Mouse (Mus musculus): ENCODE results near the gene Gm11127. TPM values are rescaled to one million over a fixed set of nuclear protein-coding genes. Genes with fewer than 3 reads are reported as not detected.
"Not testable (repeated sequence)": the region's sequence is repeated elsewhere in the genome, so short reads cannot be mapped to it uniquely, and the experiment has no call there.

Gm11127 gene
- 0.24 TPM in 1 of 2 replicates, not detected in the other for polyA plus RNA-seq (2015; fragmentation: Nextera tagmentation; extraction: Ambion mirVana)

GRCm38 (mm10) chr17:36058362-36058761 is at the start of gene Gm11127:
Gene Gm11127, minus strand, starts transcription at chr17:36058371.
- not testable (repeated sequence) for H3K9me3 ChIP-seq (replicated peaks; ENCODE audit: control insufficient read depth, low read length); H3K4me1 ChIP-seq (ENCODE audit: control insufficient read depth, insufficient read depth, low read length); ATAC-seq (replicated peaks; ENCODE audit: extremely low read depth, insufficient read depth, low FRiP score); H3K27me3 ChIP-seq (ENCODE audit: control insufficient read depth, insufficient read depth, low read length); H3K9ac ChIP-seq (ENCODE audit: low read length); H3K36me3 ChIP-seq (ENCODE audit: control insufficient read depth, insufficient read depth); H3K27ac ChIP-seq (ENCODE audit: low read length); H3K4me3 ChIP-seq (ENCODE audit: low read length); H3K4me2 ChIP-seq (ENCODE audit: low read depth, low read length)
- WGBS, result 67% methylated on average over 1 of the region's 1 CpGs

DNA sequence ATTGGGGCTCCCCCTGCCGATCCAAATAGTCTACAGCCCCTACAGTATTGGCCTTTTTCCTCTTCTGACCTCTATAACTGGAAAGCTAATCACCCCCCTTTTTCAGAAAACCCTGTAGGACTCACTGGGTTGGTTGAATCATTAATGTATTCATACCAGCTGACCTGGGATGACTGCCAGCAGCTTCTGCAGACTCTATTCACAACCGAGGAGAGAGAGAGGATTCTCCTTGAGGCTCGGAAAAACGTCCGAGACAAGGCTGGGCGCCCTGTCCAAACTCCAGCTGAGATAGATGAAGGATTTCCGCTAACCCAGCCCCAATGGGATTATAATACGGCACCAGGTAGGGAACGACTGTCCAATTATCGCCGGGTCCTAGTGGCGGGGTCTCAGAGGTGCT is 43.9 kb upstream of the Gm11127 start:
- H3K4me3 ChIP-seq (ENCODE audit: low read length); H3K9me3 ChIP-seq (replicated peaks; ENCODE audit: control insufficient read depth, low read length); H3K4me1 ChIP-seq (ENCODE audit: control insufficient read depth, insufficient read depth, low read length); ATAC-seq (replicated peaks; ENCODE audit: extremely low read depth, insufficient read depth, low FRiP score); H3K27ac ChIP-seq (ENCODE audit: low read length); H3K27me3 ChIP-seq (ENCODE audit: control insufficient read depth, insufficient read depth, low read length); H3K4me2 ChIP-seq (ENCODE audit: low read depth, low read length); H3K9ac ChIP-seq (ENCODE audit: low read length); H3K36me3 ChIP-seq (ENCODE audit: control insufficient read depth, insufficient read depth): not testable (repeated sequence)
- 91% methylated on average over 11 of the region's 12 CpGs for WGBS

DNA sequence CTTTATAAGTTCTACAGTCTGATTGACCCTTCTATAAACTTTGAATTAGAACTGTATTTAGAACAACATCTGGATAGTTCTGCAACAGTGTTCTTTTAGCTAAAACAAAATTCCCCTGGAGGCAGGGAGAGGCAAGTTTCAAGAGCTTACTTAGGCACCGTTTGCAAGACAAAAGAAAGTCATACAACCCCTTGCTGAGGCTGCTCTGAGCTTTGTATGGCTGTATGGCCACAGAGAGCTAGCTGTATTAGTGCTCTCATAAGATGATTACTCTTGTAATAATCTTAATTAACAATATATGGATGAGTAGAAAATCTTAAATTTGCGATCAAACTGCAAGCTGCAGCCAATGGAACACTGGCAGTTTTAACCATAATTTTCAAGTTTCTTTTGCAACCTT is 41.4 kb upstream of the Gm11127 start:
- not testable (repeated sequence) for H3K9me3 ChIP-seq (replicated peaks; ENCODE audit: control insufficient read depth, low read length); H3K4me2 ChIP-seq (ENCODE audit: low read depth, low read length); H3K4me3 ChIP-seq (ENCODE audit: low read length); H3K36me3 ChIP-seq (ENCODE audit: control insufficient read depth, insufficient read depth); H3K27ac ChIP-seq (ENCODE audit: low read length); H3K9ac ChIP-seq (ENCODE audit: low read length); H3K27me3 ChIP-seq (ENCODE audit: control insufficient read depth, insufficient read depth, low read length); ATAC-seq (replicated peaks; ENCODE audit: extremely low read depth, insufficient read depth, low FRiP score); H3K4me1 ChIP-seq (ENCODE audit: control insufficient read depth, insufficient read depth, low read length)
- 56% methylated on average over 2 of the region's 2 CpGs for WGBS

GRCm38 (mm10) chr17:36093936-36094335 is 35.8 kb upstream of the Gm11127 start:
- H3K9me3 ChIP-seq (replicated peaks; ENCODE audit: control insufficient read depth, low read length), result no peaks in the 10 kb centered on the region

GRCm38 (mm10) chr17:36092520-36092919 is 34.3 kb upstream of the Gm11127 start:
- not testable (repeated sequence) for H3K4me1 ChIP-seq (ENCODE audit: control insufficient read depth, insufficient read depth, low read length); H3K36me3 ChIP-seq (ENCODE audit: control insufficient read depth, insufficient read depth); H3K4me3 ChIP-seq (ENCODE audit: low read length); ATAC-seq (replicated peaks; ENCODE audit: extremely low read depth, insufficient read depth, low FRiP score); H3K4me2 ChIP-seq (ENCODE audit: low read depth, low read length); H3K27me3 ChIP-seq (ENCODE audit: control insufficient read depth, insufficient read depth, low read length); H3K27ac ChIP-seq (ENCODE audit: low read length); H3K9ac ChIP-seq (ENCODE audit: low read length); H3K9me3 ChIP-seq (replicated peaks; ENCODE audit: control insufficient read depth, low read length)

More at GRCm38 (mm10) chr17:36093936-36094335, 35.8 kb upstream of the Gm11127 start:
- no peak for ATAC-seq (replicated peaks; ENCODE audit: extremely low read depth, insufficient read depth, low FRiP score)
- H3K27ac ChIP-seq (ENCODE audit: low read length), result no peak overlapping the region
- H3K27me3 ChIP-seq (ENCODE audit: control insufficient read depth, insufficient read depth, low read length), result no peaks in the 10 kb centered on the region
- no peaks in the 10 kb centered on the region for H3K4me1 ChIP-seq (ENCODE audit: control insufficient read depth, insufficient read depth, low read length)
- no peak overlapping the region for H3K4me3 ChIP-seq (ENCODE audit: low read length)
- no peak overlapping the region for H3K9ac ChIP-seq (ENCODE audit: low read length)
- H3K36me3 ChIP-seq (ENCODE audit: control insufficient read depth, insufficient read depth), result no peaks in the 10 kb centered on the region
- WGBS, result 11% methylated on average over 3 of the region's 3 CpGs
- no peak overlapping the region for H3K4me2 ChIP-seq (ENCODE audit: low read depth, low read length)

GRCm38 (mm10) chr17:36091933-36092332 is 33.8 kb upstream of the Gm11127 start:
- no CpG with 5 or more reads among the region's 2 CpGs for WGBS
- not testable (repeated sequence) for H3K9me3 ChIP-seq (replicated peaks; ENCODE audit: control insufficient read depth, low read length); H3K9ac ChIP-seq (ENCODE audit: low read length); H3K4me2 ChIP-seq (ENCODE audit: low read depth, low read length); H3K4me1 ChIP-seq (ENCODE audit: control insufficient read depth, insufficient read depth, low read length); H3K27ac ChIP-seq (ENCODE audit: low read length); ATAC-seq (replicated peaks; ENCODE audit: extremely low read depth, insufficient read depth, low FRiP score); H3K4me3 ChIP-seq (ENCODE audit: low read length); H3K27me3 ChIP-seq (ENCODE audit: control insufficient read depth, insufficient read depth, low read length); H3K36me3 ChIP-seq (ENCODE audit: control insufficient read depth, insufficient read depth)

- H3K4me1 ChIP-seq (ENCODE audit: control insufficient read depth, insufficient read depth, low read length); H3K4me2 ChIP-seq (ENCODE audit: low read depth, low read length); H3K9ac ChIP-seq (ENCODE audit: low read length); H3K4me3 ChIP-seq (ENCODE audit: low read length); H3K9me3 ChIP-seq (replicated peaks; ENCODE audit: control insufficient read depth, low read length); ATAC-seq (replicated peaks; ENCODE audit: extremely low read depth, insufficient read depth, low FRiP score); H3K27ac ChIP-seq (ENCODE audit: low read length); H3K36me3 ChIP-seq (ENCODE audit: control insufficient read depth, insufficient read depth): not testable (repeated sequence)
- 57% methylated on average over 1 of the region's 1 CpGs for WGBS
- H3K27me3 ChIP-seq (ENCODE audit: control insufficient read depth, insufficient read depth, low read length), result peaks cover 27% of the 10 kb centered on the region
Measured at GRCm38 (mm10) chr17:36085976-36086375, 27.8 kb upstream of the Gm11127 start.

DNA sequence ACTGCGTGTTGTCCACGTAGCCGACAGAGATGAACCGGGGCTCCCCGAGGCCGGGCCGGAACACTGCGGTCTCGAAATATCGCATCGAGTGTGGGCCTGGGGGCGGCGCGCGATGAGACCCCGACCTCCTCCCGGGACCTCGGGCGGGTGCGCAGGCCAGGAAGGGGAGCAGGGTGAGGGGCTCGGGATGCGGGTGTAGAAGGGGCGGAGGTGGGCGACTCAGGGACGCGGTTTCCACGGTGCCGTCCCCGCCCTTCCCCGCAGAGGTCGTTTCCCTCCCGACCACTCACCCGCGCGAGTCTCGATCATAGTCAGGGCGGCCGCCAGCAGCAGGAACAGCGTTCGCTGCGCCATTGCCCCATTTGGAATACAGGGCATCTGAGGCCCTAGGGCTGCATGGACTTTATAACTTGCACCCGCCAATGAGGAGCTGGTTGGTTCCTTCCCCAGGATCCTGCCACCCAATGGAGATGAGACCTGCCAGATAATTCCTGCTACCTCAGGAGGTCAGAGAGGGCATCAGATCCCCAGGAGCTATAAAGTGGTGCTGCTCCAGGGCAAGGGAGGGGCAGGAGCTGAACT is 25.8 kb upstream of the Gm11127 start:
- H3K27ac ChIP-seq (ENCODE audit: low read length), result no peak overlapping the region
- peak overlapping the region; percentile 59 for H3K4me3 ChIP-seq (ENCODE audit: low read length)
- no peaks in the 10 kb centered on the region; the same call in 1 of the 2 replicates for H3K4me1 ChIP-seq (ENCODE audit: control insufficient read depth, insufficient read depth, low read length)
- peak overlapping the region; percentile 98 for H3K4me2 ChIP-seq (ENCODE audit: low read depth, low read length)
- peak overlapping the region; percentile 28 for H3K9ac ChIP-seq (ENCODE audit: low read length)
- H3K9me3 ChIP-seq (replicated peaks; ENCODE audit: control insufficient read depth, low read length), result no peaks in the 10 kb centered on the region
- peaks cover 27% of the 10 kb centered on the region for H3K27me3 ChIP-seq (ENCODE audit: control insufficient read depth, insufficient read depth, low read length)
- ATAC-seq (replicated peaks; ENCODE audit: extremely low read depth, insufficient read depth, low FRiP score), result peak; percentile 28; the same call in 1 of the 2 replicates
- WGBS, result under 1% methylated on average over 38 of the region's 42 CpGs
- no peaks in the 10 kb centered on the region for H3K36me3 ChIP-seq (ENCODE audit: control insufficient read depth, insufficient read depth)

DNA sequence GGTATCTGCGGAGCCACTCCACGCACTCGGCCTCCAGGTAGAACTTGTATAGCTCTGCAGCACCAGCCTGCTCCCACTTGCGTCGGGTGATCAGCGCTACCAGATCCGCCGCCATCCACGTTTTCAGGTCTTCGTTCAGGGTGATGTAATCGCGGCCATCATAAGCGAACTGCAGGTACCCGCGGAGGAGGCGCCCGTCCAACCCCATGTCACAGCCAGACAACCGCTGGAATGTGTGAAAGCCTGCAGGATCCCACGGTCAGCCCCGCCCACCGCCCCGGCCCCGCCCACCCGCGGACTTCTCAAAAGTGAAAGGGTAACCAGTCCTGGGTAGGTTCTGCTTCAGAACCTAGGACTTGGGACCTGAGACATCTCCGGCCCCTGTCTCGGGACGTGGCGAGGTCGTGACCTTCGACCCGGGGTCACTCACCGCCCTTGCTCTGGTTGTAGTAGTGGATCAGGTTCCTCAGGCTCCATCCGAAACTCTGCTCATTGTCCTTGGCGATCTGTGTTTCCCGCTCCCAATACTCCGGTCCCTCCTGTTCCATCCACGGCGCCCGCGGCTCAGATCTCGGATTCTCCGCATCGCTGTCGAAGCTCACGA is 25.2 kb upstream of the Gm11127 start:
- H3K9ac ChIP-seq (ENCODE audit: low read length), result peak overlapping the region; percentile 28
- peak overlapping the region; percentile 59 for H3K4me3 ChIP-seq (ENCODE audit: low read length)
- no peaks in the 10 kb centered on the region for H3K9me3 ChIP-seq (replicated peaks; ENCODE audit: control insufficient read depth, low read length)
- no peaks in the 10 kb centered on the region for H3K36me3 ChIP-seq (ENCODE audit: control insufficient read depth, insufficient read depth)
- WGBS, result under 1% methylated on average over 46 of the region's 46 CpGs
- no peak overlapping the region for H3K27ac ChIP-seq (ENCODE audit: low read length)
- H3K27me3 ChIP-seq (ENCODE audit: control insufficient read depth, insufficient read depth, low read length), result peaks cover 27% of the 10 kb centered on the region
- H3K4me2 ChIP-seq (ENCODE audit: low read depth, low read length), result peak overlapping the region; percentile 98
- peak; percentile 37; the same call in 1 of the 2 replicates for ATAC-seq (replicated peaks; ENCODE audit: extremely low read depth, insufficient read depth, low FRiP score)
- H3K4me1 ChIP-seq (ENCODE audit: control insufficient read depth, insufficient read depth, low read length), result no peaks in the 10 kb centered on the region; the same call in 1 of the 2 replicates

Measured in heart, embryonic 16.5 days (tissue).